Mouse (Mus musculus) hindbrain, embryonic 16.5 days (tissue): ENCODE data around the gene Nid1. TPM values are rescaled to one million over a fixed set of nuclear protein-coding genes. Genes with fewer than 3 reads are reported as not detected.
"Not testable (repeated sequence)": the region's sequence is repeated elsewhere in the genome, so short reads cannot be mapped to it uniquely, and the experiment has no call there.

Experiments
- ATAC-seq: fragments of 200-750 bp; cut with Nextera tagmentation; 2 replicates; pipeline ENCODE4 v1.8.0; 2017; ENCODE audit warnings: moderate TSS enrichment, moderate library complexity
- H3K27ac ChIP-seq: fragments of 300-500 bp; sonication (generic); 2 replicates; pipeline ENCODE4 v1.5.1; 2014; ENCODE audit warnings: low read depth, mild to moderate bottlenecking, control low read depth, low read length, moderate library complexity
- H3K27me3 ChIP-seq: fragments of 300-500 bp; sonication (generic); replicated peaks from 2 replicates; pipeline ENCODE4 v1.6.1; 2014; ENCODE audit warnings: low read length; ENCODE audit not compliant: control insufficient read depth, insufficient read depth
- H3K36me3 ChIP-seq: fragments of 300-500 bp; sonication (generic); 2 replicates; pipeline ENCODE4 v1.6.1; 2014; ENCODE audit warnings: mild to moderate bottlenecking, low read length, moderate library complexity, mixed read lengths; ENCODE audit not compliant: control insufficient read depth, insufficient read depth
- H3K4me1 ChIP-seq: fragments of 300-500 bp; sonication (generic); 2 replicates; pipeline ENCODE4 v1.6.1; 2014; ENCODE audit warnings: low read depth, low read length; ENCODE audit not compliant: control insufficient read depth, insufficient read depth
- H3K4me2 ChIP-seq: fragments of 300-500 bp; sonication (generic); 2 replicates; pipeline ENCODE4 v1.6.1; 2014; ENCODE audit warnings: mild to moderate bottlenecking, low read length, control low read depth, moderate library complexity
- H3K4me3 ChIP-seq: fragments of 300-500 bp; sonication (generic); 2 replicates; pipeline ENCODE4 v1.5.1; 2014; ENCODE audit warnings: mild to moderate bottlenecking, low read length, control low read depth, moderate library complexity
- H3K9ac ChIP-seq: fragments of 300-500 bp; sonication (generic); 2 replicates; pipeline ENCODE4 v1.6.1; 2014; ENCODE audit warnings: low read depth, mild to moderate bottlenecking, control low read depth, low read length, moderate library complexity
- H3K9me3 ChIP-seq: fragments of 300-500 bp; sonication (generic); 2 replicates; pipeline ENCODE4 v1.6.1; 2014; ENCODE audit warnings: mild to moderate bottlenecking, low read length, moderate library complexity; ENCODE audit not compliant: control insufficient read depth
- WGBS: fragments of 180-500 bp; shearing (Covaris S2); extraction: QIAGEN DNeasy Blood & Tissue Kit; methylation state at CpG from one replicate; pipeline ENCODE4 v1.1.7; 2014; 5-methylcytosine and 5-hydroxymethylcytosine counted together
- polyA plus RNA-seq: library from polyadenylated mRNA; unstranded; fragments of >200 nt; fragmentation: Nextera tagmentation; extraction: Ambion mirVana; gene quantifications from 2 replicates; pipeline ENCODE4 v1.2.1, GENCODE M21; 2015

Gene Nid1
- polyA plus RNA-seq, 1 experiment from 2014 or later, result 63.8 TPM

- H3K4me1 ChIP-seq, result not testable (repeated sequence)
These were observed 105.7 kb downstream of the Nid1 start for GRCm38 (mm10) chr13:13543073-13543472.

GRCm38 (mm10) chr13:13546792-13547191, 109.4 kb downstream of the Nid1 start:
- no peak overlapping the region for H3K9ac ChIP-seq
- WGBS, result 68% methylated on average over 3 of the region's 3 CpGs

More at GRCm38 (mm10) chr13:13543073-13543472, 105.7 kb downstream of the Nid1 start:
- not testable (repeated sequence) for H3K9ac ChIP-seq, H3K4me3 ChIP-seq, H3K9me3 ChIP-seq, H3K27ac ChIP-seq, ATAC-seq, H3K4me2 ChIP-seq, H3K27me3 ChIP-seq, H3K36me3 ChIP-seq
- WGBS, result 89% methylated on average over 10 of the region's 10 CpGs

DNA sequence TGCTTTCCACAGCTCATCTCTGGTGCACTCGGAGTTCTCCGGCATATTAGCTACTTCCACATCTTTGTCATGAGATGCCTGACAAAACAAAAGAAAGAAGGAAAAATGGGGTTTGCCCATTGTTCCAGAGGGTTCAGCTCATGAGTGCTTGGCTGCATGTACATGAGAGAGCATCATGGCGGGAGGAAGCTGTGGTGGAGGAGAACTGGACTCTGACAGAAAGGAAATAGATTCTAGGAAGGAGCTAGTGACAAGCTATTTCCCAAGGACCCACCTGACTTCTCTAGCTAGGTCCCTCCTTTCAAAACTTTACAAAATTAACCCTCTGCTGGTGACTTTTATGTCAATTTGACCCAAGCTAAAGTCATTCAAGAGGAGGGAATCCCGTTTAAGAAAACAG, 110.5 kb downstream of the Nid1 start:
- no peak for ATAC-seq
- H3K9me3 ChIP-seq, result no peaks in the 10 kb centered on the region
- H3K36me3 ChIP-seq, result no peaks in the 10 kb centered on the region
- no peak overlapping the region for H3K9ac ChIP-seq
- no peak overlapping the region for H3K27ac ChIP-seq
- no peak overlapping the region for H3K4me2 ChIP-seq
- no peaks in the 10 kb centered on the region for H3K4me1 ChIP-seq
- no peaks in the 10 kb centered on the region for H3K27me3 ChIP-seq
- no peak overlapping the region for H3K4me3 ChIP-seq
- WGBS, result 90% methylated on average over 4 of the region's 4 CpGs

More at GRCm38 (mm10) chr13:13546792-13547191, 109.4 kb downstream of the Nid1 start:
- Histone ChIP-seq H3K4me1 (no peaks in the 10 kb centered on the region), H3K27me3 (no peaks in the 10 kb centered on the region), H3K27ac (no peak overlapping the region), H3K36me3 (no peaks in the 10 kb centered on the region), H3K4me2 (no peak overlapping the region), H3K4me3 (no peak overlapping the region), H3K9me3 (no peaks in the 10 kb centered on the region)
- no peak for ATAC-seq

- H3K27ac ChIP-seq, result no peak overlapping the region
- no peak for ATAC-seq
- no peaks in the 10 kb centered on the region for H3K9me3 ChIP-seq
- H3K4me2 ChIP-seq, result no peak overlapping the region
- H3K4me1 ChIP-seq, result no peaks in the 10 kb centered on the region
- no peak overlapping the region for H3K9ac ChIP-seq
- no peak overlapping the region for H3K4me3 ChIP-seq
- no peaks in the 10 kb centered on the region for H3K36me3 ChIP-seq
- no peaks in the 10 kb centered on the region for H3K27me3 ChIP-seq
- 88% methylated on average over 6 of the region's 6 CpGs for WGBS
These were observed 111.3 kb downstream of the Nid1 start for GRCm38 (mm10) chr13:13548431-13549190.

DNA sequence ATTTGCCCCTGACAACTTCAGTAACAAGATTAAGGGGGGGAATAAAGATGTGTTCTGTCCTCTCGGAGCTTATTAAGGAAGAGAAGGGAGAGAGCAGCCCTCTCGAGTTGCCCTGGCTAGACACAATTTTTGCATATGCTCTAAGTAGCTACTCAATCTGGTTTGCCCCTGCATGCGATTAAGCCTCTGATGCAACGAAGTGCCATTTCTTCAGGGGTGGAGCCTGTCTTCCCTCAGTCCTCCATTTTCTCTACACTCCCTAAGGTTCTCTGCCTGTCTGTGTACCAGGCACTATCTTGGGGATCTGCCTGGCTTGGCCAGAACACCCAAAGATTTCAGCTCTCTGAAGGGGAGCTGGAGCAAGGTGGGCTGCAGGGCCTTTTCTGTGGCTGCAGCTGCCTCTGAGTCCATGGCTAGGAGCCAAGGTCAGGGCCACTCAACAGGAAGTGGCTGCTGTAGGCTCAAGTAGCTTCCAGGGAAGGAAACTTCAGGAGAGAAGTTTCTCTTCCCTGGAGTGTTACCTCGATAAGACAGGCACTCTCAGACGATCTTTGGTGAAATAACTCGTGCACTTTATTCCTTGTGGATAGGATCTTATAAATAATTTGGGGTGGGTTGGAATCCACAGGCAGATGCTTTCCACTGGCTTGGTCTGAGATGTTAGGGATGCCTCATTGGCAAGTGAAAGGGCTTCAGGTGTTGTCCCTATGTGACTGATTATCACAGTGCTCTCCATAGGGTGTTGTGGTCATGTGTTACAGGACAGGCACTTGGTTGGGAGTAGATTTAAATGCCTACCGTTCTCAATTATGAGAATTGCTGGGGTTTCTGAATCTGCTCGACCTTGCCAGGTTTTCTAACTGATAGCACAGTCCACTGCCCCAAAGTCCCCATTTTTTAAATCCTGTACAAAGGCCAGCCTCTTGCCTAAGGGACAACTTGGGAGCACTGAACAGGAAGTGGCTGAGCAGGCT, 112.6 kb downstream of the Nid1 start:
- WGBS, result 81% methylated on average over 9 of the region's 9 CpGs
- H3K4me1 ChIP-seq, result no peaks in the 10 kb centered on the region
- H3K27me3 ChIP-seq, result no peaks in the 10 kb centered on the region
- H3K4me3 ChIP-seq, result no peak overlapping the region
- H3K36me3 ChIP-seq, result no peaks in the 10 kb centered on the region
- ATAC-seq, result no peak
- H3K9me3 ChIP-seq, result no peaks in the 10 kb centered on the region
- no peak overlapping the region for H3K9ac ChIP-seq
- no peak overlapping the region for H3K27ac ChIP-seq
- H3K4me2 ChIP-seq, result no peak overlapping the region

- 51% methylated on average over 3 of the region's 3 CpGs for WGBS
- no peaks in the 10 kb centered on the region for H3K9me3 ChIP-seq
- H3K27me3 ChIP-seq, result no peaks in the 10 kb centered on the region
- no peak for ATAC-seq
- H3K4me1 ChIP-seq, result no peaks in the 10 kb centered on the region
- no peak overlapping the region for H3K4me2 ChIP-seq
- no peak overlapping the region for H3K4me3 ChIP-seq
- H3K9ac ChIP-seq, result no peak overlapping the region
- H3K27ac ChIP-seq, result no peak overlapping the region
- H3K36me3 ChIP-seq, result no peaks in the 10 kb centered on the region
These were observed 114.7 kb downstream of the Nid1 start for GRCm38 (mm10) chr13:13552020-13552419.

GRCm38 (mm10) chr13:13553660-13554059, 116.3 kb downstream of the Nid1 start:
- no peak overlapping the region for H3K9ac ChIP-seq
- no peak for ATAC-seq
- no peaks in the 10 kb centered on the region for H3K4me1 ChIP-seq
- H3K9me3 ChIP-seq, result no peaks in the 10 kb centered on the region
- H3K4me3 ChIP-seq, result no peak overlapping the region
- no peak overlapping the region for H3K27ac ChIP-seq
- WGBS, result 76% methylated on average over 1 of the region's 1 CpGs
- no peaks in the 10 kb centered on the region for H3K36me3 ChIP-seq
- H3K27me3 ChIP-seq, result no peaks in the 10 kb centered on the region
- no peak overlapping the region for H3K4me2 ChIP-seq

DNA sequence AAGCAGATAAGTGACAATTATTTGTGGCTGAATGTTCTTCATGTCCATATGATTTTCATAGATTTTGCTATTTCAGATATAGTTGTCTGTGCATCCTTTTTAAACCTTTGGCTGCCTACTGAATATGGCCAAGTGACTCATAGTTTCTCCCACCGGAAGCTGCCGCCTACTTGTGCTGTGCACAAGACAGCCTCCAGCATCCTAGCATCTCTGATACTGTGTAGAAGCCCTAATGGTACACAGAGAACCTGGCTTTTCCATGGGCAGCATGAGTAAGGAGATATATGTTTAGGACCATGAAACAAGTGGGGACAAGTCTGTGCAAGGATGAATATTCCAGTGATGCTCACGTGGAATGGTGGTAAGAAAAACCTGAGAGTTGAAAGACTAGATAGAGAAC, 117.8 kb downstream of the Nid1 start:
- H3K27ac ChIP-seq, result no peak overlapping the region
- no peak overlapping the region for H3K9ac ChIP-seq
- H3K27me3 ChIP-seq, result no peaks in the 10 kb centered on the region
- 96% methylated on average over 3 of the region's 3 CpGs for WGBS
- H3K4me1 ChIP-seq, result no peaks in the 10 kb centered on the region
- H3K4me2 ChIP-seq, result no peak overlapping the region
- ATAC-seq, result no peak
- H3K36me3 ChIP-seq, result no peaks in the 10 kb centered on the region
- no peaks in the 10 kb centered on the region for H3K9me3 ChIP-seq
- H3K4me3 ChIP-seq, result no peak overlapping the region
